Mouse (Mus musculus) adrenal gland, postnatal 36 days (tissue): ENCODE measurements around the gene Fbxo28. TPM values are rescaled to one million over a fixed set of nuclear protein-coding genes. Genes with fewer than 3 reads are reported as not detected.
"Not testable (repeated sequence)": the region's sequence is repeated elsewhere in the genome, so short reads cannot be mapped to it uniquely, and the experiment has no call there.

Experiments used
- DNase-seq, 2 experiments: peaks; one replicate each; pipeline ENCODE4 v3.0.0; 2021; ENCODE audit warnings: mixed read lengths in 1 of 2
- total RNA-seq, 2 experiments: library from RNA; stranded (reverse); gene quantifications; 2 replicates each; pipeline ENCODE4 v1.2.3; 2021

The Fbxo28 gene
- total RNA-seq, 2 experiments from 2014 or later: 34.5 to 44.1 TPM

DNA sequence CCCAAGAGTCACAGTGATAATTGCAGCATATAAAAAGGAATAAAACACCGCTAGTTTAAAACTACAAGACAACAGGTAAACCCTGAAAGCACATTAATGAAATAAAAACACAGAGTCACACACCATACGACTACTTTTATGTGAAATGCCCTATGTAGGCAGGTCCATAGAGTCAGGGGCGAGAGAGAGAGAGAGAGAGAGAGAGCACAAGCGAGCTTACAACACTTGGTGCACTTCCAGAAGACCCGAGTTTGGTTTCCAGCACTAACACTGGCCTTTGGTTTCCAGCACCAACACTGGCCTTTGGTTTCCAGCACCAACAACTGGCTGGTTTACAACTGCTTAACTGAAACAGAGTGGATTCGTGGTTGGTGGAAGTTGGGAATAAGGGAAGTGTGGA lies 564 bp upstream of the Fbxo28 start:
- no peak for DNase-seq

DNA sequence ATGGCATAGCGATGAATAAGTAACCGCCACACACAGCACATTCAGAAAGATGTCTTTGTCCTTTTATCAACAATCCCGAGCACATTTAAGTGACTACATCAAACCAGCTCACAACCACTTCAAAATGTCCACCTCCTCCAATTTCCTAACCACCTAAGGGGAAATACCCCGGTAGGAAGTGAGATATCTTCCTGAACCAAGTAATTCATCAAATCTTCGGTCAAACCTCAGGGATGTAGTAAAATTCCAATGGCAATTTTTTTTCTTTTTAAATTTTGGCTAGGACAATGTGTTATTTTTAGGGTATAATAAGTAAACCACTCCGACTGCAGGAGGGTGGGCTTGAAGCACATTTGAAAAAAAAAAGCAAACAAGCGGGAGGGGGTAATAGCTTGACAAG lies 1.1 kb downstream of the Fbxo28 start:
- DNase-seq: no peak

DNA sequence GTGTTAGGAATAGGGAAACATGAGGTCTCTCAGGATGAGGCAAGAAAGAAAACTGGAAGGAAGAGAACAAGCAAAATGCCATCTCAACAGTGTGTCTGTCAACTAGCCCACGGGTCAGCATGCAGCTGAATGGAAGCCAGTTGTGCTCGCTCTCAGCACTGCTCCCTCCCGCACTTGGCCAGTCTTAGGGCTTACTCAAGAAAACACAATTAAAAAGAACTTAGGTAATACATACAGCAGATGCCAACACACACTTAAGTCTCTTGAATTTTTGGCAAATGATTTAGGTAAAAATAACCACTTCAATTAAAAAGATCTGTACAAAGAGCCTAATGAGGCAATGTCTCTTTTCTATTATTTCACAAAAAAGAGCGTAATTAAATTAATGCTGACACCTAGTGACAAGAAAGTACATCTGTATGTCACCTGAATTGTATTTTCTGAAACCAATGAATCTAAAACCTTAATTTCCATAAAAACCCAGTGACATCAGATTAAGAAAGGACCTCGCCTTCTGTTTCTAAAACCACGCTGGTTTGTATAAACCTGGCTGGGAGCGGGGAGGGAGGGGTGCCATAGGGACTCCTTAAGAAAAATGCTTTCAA lies 2.4 kb downstream of the Fbxo28 start:
- no peak for DNase-seq

DNA sequence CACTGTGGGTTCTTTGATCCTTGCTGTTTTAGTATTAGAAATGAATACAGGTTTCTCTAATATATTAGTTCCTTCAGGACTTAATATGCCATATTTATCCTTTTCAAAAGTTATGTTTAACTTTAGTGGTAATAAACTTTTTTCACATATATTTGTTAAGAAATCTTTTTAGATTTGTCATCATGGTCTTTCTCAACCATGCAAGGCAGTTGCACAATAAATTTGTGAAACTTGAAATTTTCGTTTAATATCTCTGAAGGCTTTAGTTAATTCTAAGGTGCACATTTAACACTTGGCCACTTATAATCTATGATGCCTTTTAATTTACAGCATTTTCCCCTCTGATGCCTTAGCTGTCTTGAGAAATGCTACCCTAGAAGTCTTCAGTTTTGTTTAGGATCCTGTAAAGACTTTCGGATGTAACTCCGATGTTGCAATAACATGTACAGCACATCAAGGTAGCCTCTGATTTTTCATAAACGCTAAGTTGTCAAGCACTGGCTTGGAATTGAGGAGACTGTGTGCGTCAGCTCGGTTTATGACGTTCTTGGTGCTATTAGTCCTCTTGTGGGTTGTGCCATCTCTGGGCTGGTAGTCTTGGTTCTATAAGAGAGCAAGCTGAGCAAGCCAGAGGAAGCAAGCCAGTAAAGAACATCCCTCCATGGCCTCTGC lies 7.5 kb downstream of the Fbxo28 start:
- peak in 1 of 2 experiments; percentile 28 for DNase-seq

DNA sequence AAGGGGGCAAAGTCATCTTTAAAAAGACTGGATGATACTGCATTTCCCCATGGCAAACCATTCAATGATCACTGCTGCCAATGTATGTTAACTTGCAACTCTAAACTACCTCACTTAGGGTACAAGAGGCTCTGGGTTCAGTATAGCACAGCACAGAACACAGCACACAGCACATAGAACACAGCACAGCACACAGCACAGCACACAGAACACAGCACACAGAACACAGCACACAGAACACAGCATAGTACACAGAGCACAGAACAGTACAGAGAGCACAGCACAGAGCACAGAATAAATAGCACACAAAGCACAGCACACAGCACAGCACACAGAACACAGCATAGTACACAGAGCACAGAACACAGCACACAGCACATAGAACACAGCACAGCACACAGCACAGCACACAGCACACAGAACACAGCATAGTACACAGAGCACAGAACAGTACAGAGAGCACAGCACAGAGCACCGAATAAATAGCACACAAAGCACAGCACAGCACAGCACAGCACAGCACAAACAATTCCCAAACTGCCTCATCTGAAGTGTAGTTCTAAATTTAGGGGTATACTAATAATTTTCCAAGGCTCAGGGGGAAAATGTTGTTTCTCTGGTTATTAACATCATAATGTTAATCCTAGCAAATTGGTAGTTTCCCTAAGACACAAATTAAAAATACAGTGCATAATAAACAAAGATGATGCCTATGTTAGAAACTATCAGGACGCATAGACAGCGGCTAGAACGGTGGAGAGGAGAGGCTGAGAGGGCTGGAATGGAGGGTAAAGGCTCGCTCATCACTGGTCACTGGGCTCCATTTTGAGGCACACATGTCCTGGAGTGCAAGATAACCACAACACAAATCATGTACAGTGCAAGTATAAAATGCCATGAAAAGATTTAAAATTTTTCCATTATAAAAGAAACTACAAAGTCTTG lies 9.1 kb downstream of the Fbxo28 start:
- DNase-seq: no peak

DNA sequence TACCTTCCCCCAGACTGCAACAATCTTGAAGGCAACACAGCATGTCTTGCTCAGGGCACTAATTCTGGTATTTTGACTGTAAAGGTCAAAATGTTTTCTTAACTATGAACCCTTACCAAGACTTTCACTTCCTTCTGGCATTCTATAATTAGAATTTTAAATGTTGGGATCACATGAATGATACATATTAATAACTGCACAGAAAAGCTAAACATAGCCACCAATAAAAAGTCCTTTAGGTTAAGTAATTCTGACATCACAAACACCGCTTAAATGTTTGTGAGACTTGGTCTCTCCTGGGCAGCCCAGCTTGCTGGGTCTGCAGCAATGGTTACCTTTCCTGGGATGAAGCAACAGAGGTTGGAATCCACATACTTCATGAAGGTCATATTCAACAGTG lies 15.5 kb downstream of the Fbxo28 start:
- no peak for DNase-seq

DNA sequence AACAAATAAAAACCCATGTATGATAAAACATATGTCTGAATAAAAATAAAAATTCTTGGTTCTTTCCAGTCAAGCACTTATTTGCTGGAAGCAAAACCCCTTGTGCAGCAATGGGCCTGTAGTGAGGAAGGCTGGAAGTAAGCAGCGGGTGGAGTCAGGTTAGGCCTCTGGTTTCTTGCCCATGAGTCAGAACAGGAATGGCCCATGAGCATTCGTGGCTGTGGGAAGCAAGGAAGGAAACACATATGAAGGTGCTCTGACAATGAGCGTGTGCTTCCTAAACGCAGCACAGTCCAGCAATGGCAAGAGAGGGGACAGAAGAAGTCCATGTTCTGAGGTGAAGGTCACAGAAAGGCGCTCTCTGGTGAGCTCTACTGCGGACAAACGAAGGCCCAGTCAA lies 16.9 kb downstream of the Fbxo28 start:
- DNase-seq: no peak

DNA sequence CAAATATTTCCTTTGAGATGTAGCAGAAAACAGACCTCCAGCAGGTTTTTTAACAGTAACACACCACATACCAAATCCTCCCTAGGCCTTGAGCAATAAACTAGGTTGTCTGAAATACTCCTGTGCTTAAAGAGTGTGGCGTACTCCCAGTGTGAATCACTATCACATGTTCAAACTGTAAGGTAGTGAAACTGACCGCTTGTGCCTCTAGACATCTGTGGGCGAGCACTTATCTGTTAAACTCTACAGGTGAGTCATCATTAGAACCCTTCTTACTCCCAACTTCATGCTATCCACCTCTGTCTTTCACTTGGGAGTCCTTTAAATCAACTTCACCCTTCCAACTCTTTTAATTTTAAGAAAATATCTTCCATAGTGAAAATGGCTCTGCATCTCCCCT lies 18.3 kb downstream of the Fbxo28 start:
- no peak for DNase-seq

DNA sequence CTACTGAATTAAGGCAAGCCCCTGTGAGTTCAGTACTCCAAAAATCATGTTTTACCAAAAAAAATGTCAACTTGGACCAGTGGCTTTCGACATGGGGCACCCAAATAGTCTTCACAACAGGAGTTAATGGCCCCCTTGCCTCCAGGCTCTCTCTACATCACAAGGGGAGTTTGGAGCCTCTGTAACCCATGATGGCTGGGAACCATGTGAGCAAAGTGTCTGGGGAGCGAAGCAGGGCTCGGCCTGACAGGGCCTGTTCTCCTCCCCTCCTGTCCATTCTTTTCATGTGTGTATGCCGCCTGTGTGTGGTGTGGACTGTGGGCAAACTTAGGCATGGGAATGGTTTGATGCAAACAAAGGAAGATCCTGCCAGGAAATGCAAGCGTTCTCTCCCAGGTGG lies 27.2 kb downstream of the Fbxo28 start:
- DNase-seq: no peak

DNA sequence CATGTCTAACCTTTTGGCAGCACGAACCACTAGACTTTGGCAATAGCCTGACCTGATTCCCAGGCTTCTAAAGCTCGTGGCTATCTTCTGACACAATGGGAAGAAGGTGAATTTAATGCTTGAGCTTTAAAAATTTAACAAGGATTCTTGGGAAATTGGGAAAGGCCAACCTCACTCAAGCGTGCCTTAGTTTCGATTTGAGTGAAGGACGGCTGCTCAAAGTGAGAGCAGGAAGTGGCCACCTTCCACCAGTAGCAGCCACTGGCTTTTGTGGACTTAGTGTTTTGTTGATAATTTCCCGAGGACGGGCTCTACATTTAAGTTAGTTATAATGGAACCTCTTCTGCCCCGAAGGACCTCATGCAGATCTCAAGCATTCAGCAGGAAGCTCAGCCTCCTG lies 28.2 kb downstream of the Fbxo28 start:
- DNase-seq: no peak

DNA sequence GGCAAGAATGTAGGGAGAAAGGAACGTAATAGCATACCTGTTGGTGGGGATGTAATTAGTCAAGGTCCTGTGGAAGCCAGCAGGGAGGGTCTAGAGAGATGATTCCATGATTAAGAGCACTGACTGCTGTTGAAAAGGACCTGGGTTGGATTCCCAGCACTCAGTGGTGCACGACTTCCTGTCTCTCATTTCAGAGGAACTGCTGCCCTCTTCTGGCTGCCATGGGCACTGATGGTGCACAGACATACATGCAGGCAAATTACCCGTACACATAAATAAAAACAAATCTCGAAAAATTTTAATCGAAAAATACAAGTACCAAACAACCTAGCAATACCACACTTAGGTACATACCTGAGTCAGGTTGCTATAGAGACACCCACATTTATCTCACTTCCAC lies 30.1 kb downstream of the Fbxo28 start:
- no peak for DNase-seq

DNA sequence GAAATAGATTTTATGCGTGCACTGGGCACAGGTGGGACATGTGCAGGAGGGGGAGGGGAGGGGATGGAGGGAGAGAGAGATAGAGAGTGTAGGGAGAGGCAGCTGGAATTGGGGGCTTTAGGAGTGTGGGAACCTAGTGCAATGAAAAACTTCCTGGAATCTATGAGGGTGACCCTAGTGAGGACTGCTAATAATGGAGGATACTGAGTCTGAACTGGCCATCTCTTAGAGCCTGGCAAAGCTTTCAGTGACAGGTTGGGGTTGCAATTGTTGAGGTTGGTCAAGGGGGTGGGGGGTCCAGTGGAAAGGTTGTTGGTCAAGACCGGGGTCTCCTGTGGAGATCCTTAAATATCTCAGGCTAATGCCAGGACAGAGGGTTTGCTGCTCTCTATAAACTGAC lies 31.1 kb downstream of the Fbxo28 start:
- no peak for DNase-seq

DNA sequence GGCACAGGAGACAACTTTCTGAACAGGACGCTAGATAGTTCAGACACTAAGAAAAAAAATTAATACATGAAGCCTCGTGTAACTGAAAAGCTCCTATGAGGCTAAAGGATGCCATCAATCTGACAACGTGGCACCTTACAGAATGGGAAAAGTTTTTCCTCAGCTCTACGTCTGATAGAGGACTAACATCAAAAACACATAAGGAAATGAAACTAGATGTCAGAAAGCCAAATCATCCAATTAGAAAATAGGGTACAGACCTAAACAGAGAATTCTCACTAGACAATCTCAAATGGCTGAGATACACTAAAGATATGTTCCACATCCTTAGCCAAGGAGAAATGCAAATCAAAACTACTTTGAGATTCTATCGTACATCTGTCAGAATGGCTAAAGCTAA lies 32.0 kb downstream of the Fbxo28 start:
- DNase-seq: no peak

DNA sequence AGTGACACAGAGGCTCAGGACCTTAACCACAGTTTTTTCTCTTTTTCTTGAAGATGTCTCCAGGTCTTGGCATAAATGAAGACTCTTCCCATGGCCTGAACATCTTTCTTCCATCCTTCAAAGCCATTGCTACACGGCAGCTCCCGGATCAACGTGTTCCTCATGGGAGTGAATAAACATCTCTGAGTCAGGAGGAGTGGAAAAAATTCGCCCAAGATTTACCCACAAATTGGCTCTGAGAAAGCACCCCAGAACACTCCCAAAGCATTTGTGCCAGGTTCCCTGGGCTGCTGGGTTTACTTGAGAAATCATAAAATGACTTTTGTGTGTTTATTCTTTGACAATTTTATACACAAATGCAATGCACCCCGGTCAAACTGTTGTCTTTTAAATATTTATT lies 38.5 kb downstream of the Fbxo28 start:
- no peak for DNase-seq

DNA sequence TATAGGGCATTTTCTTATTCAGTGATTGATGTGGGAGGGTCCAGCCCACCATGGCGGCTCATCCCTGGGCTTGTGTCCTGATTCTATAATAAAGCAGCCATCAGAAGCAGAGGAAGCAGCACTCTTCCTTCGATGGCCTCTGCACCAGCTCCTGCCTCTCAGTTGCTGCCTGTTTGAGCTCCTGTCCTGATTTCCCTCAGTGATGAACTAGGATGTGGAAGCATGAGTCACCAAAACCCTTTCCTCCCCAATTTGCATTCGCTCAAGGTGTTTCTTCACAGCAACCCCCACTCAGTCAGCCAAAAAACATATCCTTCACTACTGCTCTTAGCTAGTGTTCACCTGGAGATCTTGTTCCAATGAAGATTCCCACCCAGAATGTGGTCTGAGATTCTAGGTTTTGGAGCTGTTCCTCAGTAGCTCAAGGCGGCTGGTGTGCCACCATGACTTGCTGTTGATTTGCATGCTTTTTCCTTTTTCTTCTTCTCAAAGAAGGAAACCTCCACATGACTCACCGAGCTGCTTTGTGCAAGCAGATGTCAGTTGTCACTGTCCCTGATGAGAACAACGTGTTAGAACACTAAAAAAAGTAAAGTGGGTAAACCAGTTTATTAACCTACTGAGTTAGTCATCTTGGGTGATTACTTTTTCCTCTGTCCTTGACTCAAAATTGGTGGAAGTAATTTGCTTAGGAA lies 39.1 kb downstream of the Fbxo28 start:
- DNase-seq: no peak

DNA sequence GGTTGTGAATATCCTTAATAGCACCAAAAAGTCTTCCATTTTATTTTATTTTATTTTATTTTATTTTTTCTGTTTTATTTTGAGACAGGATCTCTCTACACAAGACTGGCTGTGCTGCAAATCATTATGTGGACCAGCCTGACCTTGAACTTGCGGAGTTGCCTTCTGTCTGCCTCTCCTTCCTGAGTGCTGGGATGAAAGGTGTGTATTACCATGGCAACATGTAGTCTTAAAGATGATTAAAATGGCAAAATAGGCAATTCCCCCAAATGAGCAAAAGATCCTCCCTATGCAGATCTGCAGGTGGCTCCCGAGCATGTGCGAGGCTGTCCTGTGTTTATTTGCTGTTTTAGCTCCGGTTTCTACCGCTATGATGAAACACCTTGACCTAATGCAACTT lies 43.6 kb downstream of the Fbxo28 start:
- no peak for DNase-seq

DNA sequence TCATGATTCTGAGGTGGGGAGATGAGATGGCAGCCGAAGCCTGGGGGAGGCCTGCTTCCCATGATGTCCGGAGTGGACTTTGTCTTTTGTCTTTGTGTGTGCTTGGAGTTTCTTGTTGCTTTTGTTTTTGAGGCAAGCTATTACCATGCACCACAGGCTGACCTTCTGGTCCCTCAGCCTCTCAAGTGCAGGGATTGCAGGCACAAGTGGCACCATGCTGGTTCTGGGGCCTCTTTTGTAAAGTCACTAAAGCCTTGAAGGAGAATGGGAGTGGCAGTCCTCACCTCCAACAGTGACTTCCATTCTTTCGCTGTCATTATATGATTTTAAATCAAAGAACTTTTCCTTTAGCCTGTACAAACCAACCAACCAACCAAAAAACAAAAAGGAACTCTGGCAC lies 44.2 kb downstream of the Fbxo28 start:
- no peak for DNase-seq

DNA sequence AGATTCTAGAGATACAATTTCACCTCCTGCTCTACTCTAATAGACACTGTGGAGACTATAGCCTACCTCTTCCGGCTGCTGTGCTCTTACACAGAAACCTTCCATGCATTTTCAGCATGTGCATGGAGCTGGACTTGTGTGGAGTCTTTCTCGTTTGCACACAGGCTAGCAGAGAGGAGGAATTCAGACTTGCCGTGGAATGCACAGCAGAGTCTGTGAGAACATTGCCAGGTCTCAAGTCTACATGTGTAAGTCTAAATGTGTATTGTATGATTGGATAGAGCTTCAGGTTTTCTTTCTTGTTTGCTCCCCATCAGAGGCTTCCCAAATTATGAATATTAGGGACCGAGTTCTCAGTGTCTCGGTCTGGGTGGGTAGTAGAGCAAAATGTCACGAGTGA lies 44.6 kb downstream of the Fbxo28 start:
- DNase-seq: no peak

DNA sequence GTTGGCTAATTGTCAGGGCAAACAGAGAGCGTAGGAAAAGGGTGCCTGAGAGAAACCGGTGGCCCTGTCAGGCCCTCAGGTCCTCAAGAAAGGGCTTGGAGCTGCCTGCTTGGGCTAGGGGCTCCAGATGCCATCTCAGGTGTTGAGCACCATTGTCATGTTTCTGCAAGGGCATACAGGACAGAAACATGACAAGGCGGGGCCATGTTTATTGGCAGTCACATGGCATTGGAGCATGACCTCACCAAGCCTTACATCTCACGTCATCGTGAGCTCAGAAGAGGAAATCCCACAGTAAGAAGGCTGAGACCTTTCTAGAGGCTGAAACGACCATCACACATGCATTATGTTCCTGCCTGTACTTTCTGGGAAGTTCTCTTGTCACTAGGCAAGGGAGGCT lies 45.3 kb downstream of the Fbxo28 start:
- DNase-seq: no peak

DNA sequence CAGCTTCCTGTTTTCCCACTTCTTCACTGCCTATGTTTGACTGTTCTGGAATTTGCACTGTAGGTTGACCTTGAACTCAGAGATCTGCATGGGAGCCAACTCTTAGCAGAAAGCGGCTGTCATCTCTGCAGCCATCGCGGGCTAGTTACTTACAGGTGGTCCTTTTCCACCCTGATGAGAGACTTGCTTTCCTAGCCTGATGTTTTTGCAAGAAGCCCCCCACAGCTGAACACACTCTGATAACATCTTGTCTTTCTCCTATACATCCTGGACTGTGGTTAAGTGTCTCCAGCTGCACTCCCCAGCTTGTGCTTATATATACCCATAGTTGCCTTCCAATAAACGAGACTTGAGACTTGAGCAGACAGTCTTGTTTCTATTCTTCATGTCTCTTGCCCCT lies 49.1 kb downstream of the Fbxo28 start:
- no peak for DNase-seq

DNA sequence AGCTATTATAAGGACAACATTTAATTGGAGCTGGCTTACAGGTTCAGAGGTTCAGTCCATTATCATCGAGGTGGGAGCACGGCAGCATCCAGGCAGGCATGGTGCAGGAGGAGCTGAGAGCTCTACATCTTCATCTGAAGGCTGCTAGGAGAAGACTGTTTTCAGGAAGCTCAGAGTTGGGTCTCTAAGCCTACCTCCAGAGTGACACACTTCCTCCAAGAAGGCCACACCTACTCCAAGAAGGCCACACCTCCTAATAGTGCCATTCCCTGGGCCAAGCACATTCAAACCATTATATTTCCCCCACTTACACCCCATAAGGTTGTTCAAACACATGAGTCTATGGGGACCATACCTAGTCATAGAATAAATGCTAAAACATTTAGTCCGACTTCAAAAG lies 50.7 kb downstream of the Fbxo28 start:
- not testable (repeated sequence) for DNase-seq

DNA sequence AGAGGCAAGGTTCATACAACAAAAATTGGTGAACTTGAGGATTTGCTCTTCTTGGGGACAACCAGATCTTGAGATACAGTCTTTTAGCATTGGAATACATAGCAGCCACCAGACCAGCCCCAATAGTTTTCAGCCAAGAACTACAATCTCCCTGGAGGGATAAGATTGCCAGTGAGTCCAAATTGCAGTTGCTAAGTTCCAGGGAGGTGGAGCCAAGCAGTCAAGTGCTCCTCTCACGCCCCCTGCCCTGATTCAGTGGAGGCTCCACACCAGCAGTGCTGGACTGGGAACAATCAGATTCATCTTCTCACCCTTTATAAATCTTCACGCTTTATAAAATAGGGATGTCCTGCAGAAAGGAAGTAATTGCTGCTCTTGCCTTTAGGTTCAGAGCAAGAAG lies 51.6 kb downstream of the Fbxo28 start:
- DNase-seq: peak in 1 of 2 experiments; percentile 9

DNA sequence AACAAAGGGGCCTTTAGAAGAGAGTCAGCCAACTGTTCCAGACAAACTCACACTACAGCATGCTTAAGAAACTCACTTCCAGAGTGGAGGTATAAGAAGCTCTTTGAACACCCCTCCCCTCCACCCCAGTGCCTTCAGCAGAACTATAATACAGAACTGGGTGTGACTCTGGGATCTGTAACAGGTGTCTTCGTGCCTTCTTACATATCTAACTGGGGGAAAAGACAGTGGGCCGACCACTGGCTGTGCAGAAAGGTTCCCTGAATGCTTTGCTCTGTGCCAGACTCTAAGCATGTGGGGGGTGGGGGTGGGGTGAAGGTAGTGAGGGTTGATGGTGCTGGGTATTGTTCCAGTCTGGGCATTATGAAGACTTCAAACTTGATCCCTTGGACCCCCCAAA lies 52.8 kb downstream of the Fbxo28 start:
- no peak for DNase-seq
